Mouse (Mus musculus): ENCODE measurements around the gene Syde2. TPM values are rescaled to one million over a fixed set of nuclear protein-coding genes. Genes with fewer than 3 reads are reported as not detected.

Syde2 gene
- total and polyA plus RNA-seq, 2 experiments from 2014 or later, result 10.5 to 42.0 TPM

DNA sequence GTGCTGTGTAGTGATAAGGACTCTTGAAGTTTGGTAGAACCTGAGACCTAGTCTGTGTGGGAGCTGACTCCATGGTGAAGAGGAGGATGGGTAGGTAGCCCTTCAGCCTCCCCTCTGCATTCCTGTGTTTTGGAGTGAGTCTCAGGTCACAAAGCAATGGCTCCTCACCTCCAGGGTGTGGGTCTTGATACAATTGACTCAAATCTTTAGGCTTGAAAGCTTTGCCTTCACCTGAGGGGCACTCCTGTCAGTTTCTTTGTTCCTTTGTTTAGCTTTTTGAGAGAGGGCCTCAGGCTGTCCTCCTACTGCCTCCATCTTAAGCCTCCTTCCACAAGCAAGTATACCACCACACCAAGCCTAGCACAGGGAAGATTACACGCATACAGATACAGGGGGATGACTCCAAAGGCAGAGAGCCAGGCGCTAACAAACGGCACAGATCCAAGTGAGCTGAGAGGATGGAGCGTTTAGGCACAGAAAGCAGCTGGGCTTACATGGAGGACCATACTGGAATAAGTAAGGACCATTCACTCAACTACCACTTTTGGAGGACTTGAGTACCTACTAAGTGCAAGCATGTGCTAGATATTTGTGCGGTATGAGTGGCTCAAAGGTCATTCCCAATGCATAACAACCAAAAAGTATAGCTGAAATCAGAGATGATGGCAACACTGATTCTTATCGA lies 1.2 kb upstream of the Syde2 start:
- Histone ChIP-seq H3K4me1 (ENCODE audit: control insufficient read depth, insufficient read depth) (peaks cover 7% of the 10 kb centered on the region; the same call in 1 of the 2 replicates), H3K9ac (replicated peaks; ENCODE audit: low read depth, low read length) (peak overlapping the region; percentile 97; the same call in 1 of the 2 replicates), H3K4me2 (ENCODE audit: low read depth, low read length) (peak overlapping the region; percentile 98), H3K36me3 (replicated peaks; ENCODE audit: control insufficient read depth, insufficient read depth, low read length) (no peaks in the 10 kb centered on the region), H3K9me3 (replicated peaks; ENCODE audit: control insufficient read depth, low read length) (no peaks in the 10 kb centered on the region), H3K4me3 (ENCODE audit: low read depth, low read length) (peak overlapping the region; percentile 92; the same call in 1 of the 2 replicates), H3K27ac (ENCODE audit: low read depth) (peak overlapping the region; percentile 100), H3K27me3 (ENCODE audit: control insufficient read depth, insufficient read depth, low read length) (0 out of 2 replicates have a peak, but pooled peaks cover 6% of the 10 kb centered on the region)
- 50% methylated on average over 6 of the region's 6 CpGs for WGBS
- ATAC-seq (ENCODE audit: insufficient read depth, low read depth) (no peak), DNase-seq (ENCODE audit: low spot score) (no peak)
- no peak for TF ChIP-seq EP300 (IDR thresholded peaks at IDR 0.05; ENCODE audit: low read depth)
- no peak for TF ChIP-seq CTCF (IDR thresholded peaks at IDR 0.05; ENCODE audit: low read depth)

DNA sequence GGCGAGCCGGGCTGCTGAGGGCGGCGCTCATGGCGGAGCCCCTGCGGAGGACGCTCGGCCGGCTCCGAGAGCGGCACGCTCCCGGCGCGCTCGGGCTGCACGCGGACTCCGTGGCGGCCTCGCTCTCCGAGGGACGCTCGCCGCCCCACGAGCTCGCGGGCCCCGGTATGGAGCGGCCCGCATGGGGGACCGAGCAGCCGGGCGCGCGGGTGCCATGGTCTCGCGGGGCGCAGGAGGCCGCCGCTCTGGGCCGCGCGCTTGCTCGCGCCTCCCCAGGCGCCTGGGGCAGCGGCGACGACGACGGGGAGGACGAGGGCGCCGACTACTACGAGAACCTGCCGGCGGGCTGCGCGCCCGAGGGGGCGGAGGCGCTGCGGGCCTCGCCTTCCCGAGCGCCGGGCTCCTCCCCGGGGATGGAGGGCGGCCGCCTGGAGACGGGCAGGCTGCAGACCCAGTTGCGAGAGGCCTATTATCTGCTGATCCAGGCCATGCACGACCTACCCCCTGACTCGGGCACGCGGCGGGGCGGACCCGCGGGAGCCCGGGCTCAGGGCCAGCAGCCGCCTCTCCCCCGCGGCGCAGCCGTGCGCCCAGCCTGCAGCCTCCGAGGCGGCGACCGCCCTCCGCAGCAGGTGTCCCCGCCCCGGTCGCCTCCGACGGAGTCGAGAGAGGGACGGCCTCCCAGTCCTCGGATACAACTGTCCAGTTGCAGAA lies 457 bp downstream of the Syde2 start:
- H3K27me3 ChIP-seq (ENCODE audit: control insufficient read depth, insufficient read depth, low read length), result 0 out of 2 replicates have a peak, but pooled peaks cover 6% of the 10 kb centered on the region
- H3K4me3 ChIP-seq (ENCODE audit: low read depth, low read length), result peak overlapping the region; percentile 92
- H3K4me1 ChIP-seq (ENCODE audit: control insufficient read depth, insufficient read depth), result peaks cover 7% of the 10 kb centered on the region; the same call in 1 of the 2 replicates
- H3K9me3 ChIP-seq (replicated peaks; ENCODE audit: control insufficient read depth, low read length), result no peaks in the 10 kb centered on the region
- no peak for TF ChIP-seq EP300 (IDR thresholded peaks at IDR 0.05; ENCODE audit: low read depth)
- no peak for TF ChIP-seq CTCF (IDR thresholded peaks at IDR 0.05; ENCODE audit: low read depth)
- peak overlapping the region; percentile 97 for H3K9ac ChIP-seq (replicated peaks; ENCODE audit: low read depth, low read length)
- ATAC-seq (ENCODE audit: insufficient read depth, low read depth) (peak; percentile 91), DNase-seq (ENCODE audit: low spot score) (peak; percentile 91)
- peak overlapping the region; percentile 98 for H3K4me2 ChIP-seq (ENCODE audit: low read depth, low read length)
- H3K36me3 ChIP-seq (replicated peaks; ENCODE audit: control insufficient read depth, insufficient read depth, low read length), result no peaks in the 10 kb centered on the region
- under 1% methylated on average over 73 of the region's 101 CpGs for WGBS
- H3K27ac ChIP-seq (ENCODE audit: low read depth), result peak overlapping the region; percentile 100

DNA sequence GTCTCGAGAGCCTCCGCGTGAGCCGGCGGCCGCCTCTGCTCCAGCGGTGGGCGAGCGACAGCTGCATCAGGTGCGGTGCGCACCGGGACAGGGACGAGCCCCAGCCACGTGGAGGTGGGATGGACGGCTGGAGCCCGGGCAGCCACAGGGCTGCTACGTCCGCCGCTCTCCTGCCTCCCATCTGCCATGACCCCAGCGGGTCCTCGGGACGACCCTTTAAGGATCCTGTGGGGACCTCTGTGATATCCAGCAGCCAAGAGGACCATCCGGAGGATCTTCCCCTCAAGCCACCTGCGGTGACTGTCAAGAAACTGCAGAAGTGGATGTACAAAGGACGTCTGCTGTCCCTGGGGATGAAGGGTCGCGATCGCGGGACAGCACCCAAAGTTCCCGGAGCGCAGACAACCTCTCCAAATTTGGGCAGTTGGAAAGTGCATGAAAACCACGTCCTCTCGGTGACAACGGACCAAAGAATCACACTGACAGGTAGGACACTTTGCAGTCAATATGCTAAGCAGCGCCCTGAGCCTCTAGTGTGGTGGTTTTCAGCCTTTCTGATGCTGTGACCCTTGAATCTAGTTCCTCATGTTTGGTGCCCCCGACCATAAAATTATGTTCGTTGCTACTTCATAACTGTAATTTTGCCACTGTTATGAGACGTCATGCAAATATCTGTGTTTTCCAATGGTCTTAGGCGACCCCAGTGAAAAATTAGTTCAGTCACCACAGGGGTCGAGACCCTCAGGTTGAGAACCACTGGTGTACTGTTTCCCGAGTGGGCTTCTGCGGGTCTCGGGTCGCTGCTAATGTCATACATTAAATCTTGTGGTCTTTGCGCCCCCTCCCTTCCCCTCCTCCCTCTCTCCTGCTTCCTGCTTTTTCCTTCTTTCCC lies 1.3 kb downstream of the Syde2 start:
- Histone ChIP-seq H3K27me3 (ENCODE audit: control insufficient read depth, insufficient read depth, low read length) (0 out of 2 replicates have a peak, but pooled peaks cover 6% of the 10 kb centered on the region), H3K4me1 (ENCODE audit: control insufficient read depth, insufficient read depth) (peaks cover 7% of the 10 kb centered on the region; the same call in 1 of the 2 replicates), H3K4me2 (ENCODE audit: low read depth, low read length) (peak overlapping the region; percentile 98), H3K27ac (ENCODE audit: low read depth) (peak overlapping the region; percentile 100), H3K36me3 (replicated peaks; ENCODE audit: control insufficient read depth, insufficient read depth, low read length) (no peaks in the 10 kb centered on the region), H3K4me3 (ENCODE audit: low read depth, low read length) (peak overlapping the region; percentile 92), H3K9ac (replicated peaks; ENCODE audit: low read depth, low read length) (peak overlapping the region; percentile 97), H3K9me3 (replicated peaks; ENCODE audit: control insufficient read depth, low read length) (no peaks in the 10 kb centered on the region)
- DNase-seq (ENCODE audit: low spot score) (peak; percentile 49), ATAC-seq (ENCODE audit: insufficient read depth, low read depth) (no peak)
- under 1% methylated on average over 42 of the region's 45 CpGs for WGBS
- no peak for TF ChIP-seq CTCF (IDR thresholded peaks at IDR 0.05; ENCODE audit: low read depth)
- no peak for TF ChIP-seq EP300 (IDR thresholded peaks at IDR 0.05; ENCODE audit: low read depth)

DNA sequence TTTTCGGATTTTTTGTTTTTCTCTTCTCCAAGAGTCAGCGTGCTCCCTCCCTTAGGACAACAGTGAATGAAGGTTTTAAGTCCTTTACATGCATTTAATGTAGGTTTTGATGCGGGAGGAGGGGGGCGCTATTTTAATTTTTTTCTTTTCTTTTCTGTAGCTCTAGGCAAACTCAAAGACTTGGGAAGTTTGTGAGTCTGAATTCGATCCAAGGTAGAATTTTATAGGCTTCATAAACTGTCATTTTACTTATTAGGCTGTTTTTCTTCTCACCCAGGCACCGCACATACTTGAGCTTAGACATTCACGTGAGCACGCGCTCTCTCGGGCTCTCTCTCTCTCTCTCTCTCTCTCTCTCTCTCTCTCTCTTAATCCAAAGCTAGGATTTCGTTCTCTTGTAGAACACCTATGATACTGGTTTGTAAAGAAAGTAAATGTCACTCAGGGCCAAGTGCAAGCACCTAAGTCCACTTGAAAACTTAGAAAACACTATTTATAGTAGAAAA lies 2.0 kb downstream of the Syde2 start:
- DNase-seq (ENCODE audit: low spot score), result no peak
- peak overlapping the region; percentile 98 for H3K4me2 ChIP-seq (ENCODE audit: low read depth, low read length)
- H3K4me3 ChIP-seq (ENCODE audit: low read depth, low read length), result peak overlapping the region; percentile 92
- H3K9ac ChIP-seq (replicated peaks; ENCODE audit: low read depth, low read length), result peak overlapping the region; percentile 97
- 0 out of 2 replicates have a peak, but pooled peaks cover 6% of the 10 kb centered on the region for H3K27me3 ChIP-seq (ENCODE audit: control insufficient read depth, insufficient read depth, low read length)
- H3K4me1 ChIP-seq (ENCODE audit: control insufficient read depth, insufficient read depth), result peaks cover 7% of the 10 kb centered on the region; the same call in 1 of the 2 replicates
- WGBS, result 14% methylated on average over 11 of the region's 11 CpGs
- no peak for TF ChIP-seq EP300 (IDR thresholded peaks at IDR 0.05; ENCODE audit: low read depth)
- no peak for TF ChIP-seq CTCF (IDR thresholded peaks at IDR 0.05; ENCODE audit: low read depth)
- H3K9me3 ChIP-seq (replicated peaks; ENCODE audit: control insufficient read depth, low read length), result no peaks in the 10 kb centered on the region
- H3K27ac ChIP-seq (ENCODE audit: low read depth), result peak overlapping the region; percentile 100
- H3K36me3 ChIP-seq (replicated peaks; ENCODE audit: control insufficient read depth, insufficient read depth, low read length), result no peaks in the 10 kb centered on the region
- ATAC-seq (ENCODE audit: insufficient read depth, low read depth), result no peak

DNA sequence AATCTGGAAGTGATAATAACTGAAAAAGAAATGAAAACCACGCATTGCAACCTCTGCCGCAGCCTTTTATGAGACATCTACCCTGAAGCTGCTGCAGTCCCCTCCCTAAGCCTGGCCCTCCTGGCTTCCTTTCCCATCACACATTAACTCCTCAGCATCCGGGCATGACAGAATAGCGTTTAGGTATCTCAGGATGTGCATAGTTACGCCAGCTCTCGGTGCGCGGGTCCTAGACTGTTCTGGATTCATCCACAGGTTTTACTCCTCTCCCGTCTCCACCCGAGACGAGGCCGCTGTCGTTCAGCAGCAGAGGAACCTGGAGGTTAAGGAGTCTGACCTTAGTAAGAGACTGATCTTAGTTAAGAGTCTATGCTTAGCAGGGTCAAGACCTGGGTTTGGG lies 3.5 kb downstream of the Syde2 start:
- 35% methylated on average over 13 of the region's 13 CpGs for WGBS
- H3K4me1 ChIP-seq (ENCODE audit: control insufficient read depth, insufficient read depth), result peaks cover 12% of the 10 kb centered on the region; the same call in 1 of the 2 replicates
- ATAC-seq (ENCODE audit: insufficient read depth, low read depth) (no peak), DNase-seq (ENCODE audit: low spot score) (no peak)
- H3K27me3 ChIP-seq (ENCODE audit: control insufficient read depth, insufficient read depth, low read length), result 0 out of 2 replicates have a peak, but pooled peaks cover 6% of the 10 kb centered on the region
- peak overlapping the region; percentile 31; the same call in 1 of the 2 replicates for H3K9ac ChIP-seq (replicated peaks; ENCODE audit: low read depth, low read length)
- H3K27ac ChIP-seq (ENCODE audit: low read depth), result no peak overlapping the region
- TF ChIP-seq CTCF (IDR thresholded peaks at IDR 0.05; ENCODE audit: low read depth) (no peak), EP300 (IDR thresholded peaks at IDR 0.05; ENCODE audit: low read depth) (no peak)
- H3K9me3 ChIP-seq (replicated peaks; ENCODE audit: control insufficient read depth, low read length), result no peaks in the 10 kb centered on the region
- no peaks in the 10 kb centered on the region for H3K36me3 ChIP-seq (replicated peaks; ENCODE audit: control insufficient read depth, insufficient read depth, low read length)
- H3K4me2 ChIP-seq (ENCODE audit: low read depth, low read length), result peak overlapping the region; percentile 98
- H3K4me3 ChIP-seq (ENCODE audit: low read depth, low read length), result peak overlapping the region; percentile 92
